Mouse (Mus musculus): ENCODE data around the gene Phldb2. TPM values are rescaled to one million over a fixed set of nuclear protein-coding genes. Genes with fewer than 3 reads are reported as not detected.

The Phldb2 gene
- polyA plus RNA-seq, 1 experiment from 2014 or later: 6.5 TPM

DNA sequence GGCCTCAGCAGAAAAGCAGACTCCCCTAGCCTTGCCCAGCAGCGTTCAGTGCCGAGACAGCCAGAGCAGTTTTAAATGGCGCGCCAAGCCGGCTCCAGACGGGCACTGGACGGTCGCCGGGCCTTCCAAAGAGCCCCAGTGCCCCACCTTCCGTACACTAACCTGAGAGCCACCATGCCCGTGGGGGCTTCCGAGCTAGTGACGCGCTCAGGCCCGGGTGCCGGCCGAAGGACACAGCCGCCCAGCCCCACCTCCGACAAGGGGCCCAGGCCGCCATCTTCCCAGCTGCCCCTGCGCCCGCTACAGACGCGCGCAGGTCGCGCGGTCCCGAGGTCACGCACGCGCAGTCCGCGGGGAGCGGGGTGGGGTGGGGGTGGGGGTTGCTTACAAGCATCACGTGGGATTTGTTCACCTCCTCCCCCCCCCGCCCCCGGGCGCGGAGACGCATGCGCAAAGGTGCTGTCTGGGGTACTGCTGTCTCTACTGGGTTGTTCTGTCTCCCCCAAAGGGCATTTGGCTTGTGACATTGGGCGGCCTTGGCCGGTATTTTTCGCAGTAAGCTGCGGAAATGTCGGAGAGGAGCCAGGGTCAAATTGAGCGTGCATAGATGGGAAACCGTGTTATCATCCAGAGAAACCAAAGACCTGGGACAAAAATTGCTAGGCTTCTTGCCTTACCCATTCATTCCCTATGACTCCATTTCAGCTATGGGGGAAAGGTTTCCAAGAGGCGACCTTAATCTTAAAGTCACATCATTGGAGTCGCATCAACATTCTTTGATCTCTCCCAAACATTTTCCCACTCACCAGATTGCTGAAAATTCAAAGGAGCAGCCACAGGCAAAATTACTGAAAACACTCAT lies 210.6 kb downstream of the Phldb2 start, which contains the start of gene Abhd10:
Gene Abhd10 (minus strand): TSS at position 341 of the 862 bp plus-strand sequence.
- peak within 1 kb of the TSS; percentile 77 for H3K4me3 ChIP-seq (ENCODE audit: low read depth, low read length)
- H3K9me3 ChIP-seq (replicated peaks; ENCODE audit: control insufficient read depth, low read length): no peaks in the 10 kb centered on the region
- peak; percentile 96 for DNase-seq (ENCODE audit: low spot score)
- peak within 1 kb of the TSS; percentile 60 for H3K4me2 ChIP-seq (ENCODE audit: low read length)
- peak within 1 kb of the TSS; percentile 89 for H3K27ac ChIP-seq (ENCODE audit: low read depth, low read length)
- peaks cover 13% of the 10 kb centered on the region for H3K4me1 ChIP-seq (ENCODE audit: control insufficient read depth, insufficient read depth, low read length)
- no peaks in the 10 kb centered on the region for H3K36me3 ChIP-seq (ENCODE audit: control insufficient read depth, insufficient read depth, low read length)
- H3K27me3 ChIP-seq (replicated peaks; ENCODE audit: control insufficient read depth, insufficient read depth, low read length): no peaks in the 10 kb centered on the region
- WGBS: under 1% methylated on average over 51 of the region's 51 CpGs
- H3K9ac ChIP-seq (ENCODE audit: low read length): peak within 1 kb of the TSS; percentile 95
- peak; percentile 97 for ATAC-seq

DNA sequence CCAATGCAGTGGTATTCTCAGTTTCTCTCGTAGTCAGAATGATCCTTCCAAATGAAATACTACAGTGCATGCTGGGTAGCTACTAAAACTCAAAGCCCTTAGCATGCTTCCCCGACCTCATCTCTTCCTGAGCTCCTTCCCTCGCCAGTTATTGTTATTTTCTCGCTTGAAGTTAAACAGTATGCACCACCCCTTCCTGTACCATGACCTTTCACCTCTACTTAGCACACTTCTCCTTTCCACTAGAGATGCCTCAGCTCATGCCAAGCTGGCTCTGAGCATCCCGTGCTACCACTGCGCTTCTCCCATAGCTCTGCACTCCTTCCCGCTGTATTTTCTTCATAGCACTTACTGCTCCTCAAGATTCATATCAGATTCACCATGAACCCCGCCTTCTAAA lies 215.5 kb downstream of the Phldb2 start:
- Histone ChIP-seq H3K36me3 (ENCODE audit: control insufficient read depth, insufficient read depth, low read length) (peaks cover 35% of the 10 kb centered on the region), H3K4me1 (ENCODE audit: control insufficient read depth, insufficient read depth, low read length) (peaks cover 8% of the 10 kb centered on the region), H3K9me3 (replicated peaks; ENCODE audit: control insufficient read depth, low read length) (no peaks in the 10 kb centered on the region), H3K27ac (ENCODE audit: low read depth, low read length) (no peak overlapping the region), H3K4me3 (ENCODE audit: low read depth, low read length) (no peak overlapping the region), H3K9ac (ENCODE audit: low read length) (no peak overlapping the region), H3K4me2 (ENCODE audit: low read length) (no peak overlapping the region), H3K27me3 (replicated peaks; ENCODE audit: control insufficient read depth, insufficient read depth, low read length) (no peaks in the 10 kb centered on the region)
- no peak for DNase-seq (ENCODE audit: low spot score)
- no peak for ATAC-seq
- WGBS: 93% methylated on average over 8 of the region's 8 CpGs

DNA sequence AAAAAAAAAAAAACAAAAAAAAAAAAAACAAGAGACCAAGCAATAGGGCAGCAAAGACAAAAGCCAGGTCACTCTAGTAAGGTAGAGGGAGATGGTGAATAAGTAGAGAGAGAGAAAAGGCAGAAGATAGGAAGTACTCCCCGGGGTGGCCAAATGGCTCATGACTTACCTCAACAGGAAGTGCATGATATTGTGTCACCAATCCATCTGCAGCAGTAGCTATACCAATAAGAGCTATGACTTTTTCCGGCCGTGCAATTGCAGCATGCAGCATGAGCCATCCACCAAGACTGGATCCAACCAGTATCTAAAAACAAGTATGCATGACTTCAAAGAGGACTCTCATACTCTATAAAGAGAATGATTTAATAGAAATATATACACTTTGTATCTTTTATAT lies 216.7 kb downstream of the Phldb2 start:
- H3K4me3 ChIP-seq (ENCODE audit: low read depth, low read length): no peak overlapping the region
- H3K36me3 ChIP-seq (ENCODE audit: control insufficient read depth, insufficient read depth, low read length): peaks cover 46% of the 10 kb centered on the region
- H3K27me3 ChIP-seq (replicated peaks; ENCODE audit: control insufficient read depth, insufficient read depth, low read length): no peaks in the 10 kb centered on the region
- no peak overlapping the region for H3K4me2 ChIP-seq (ENCODE audit: low read length)
- H3K9me3 ChIP-seq (replicated peaks; ENCODE audit: control insufficient read depth, low read length): no peaks in the 10 kb centered on the region
- H3K9ac ChIP-seq (ENCODE audit: low read length): no peak overlapping the region
- ATAC-seq (no peak), DNase-seq (ENCODE audit: low spot score) (no peak)
- H3K27ac ChIP-seq (ENCODE audit: low read depth, low read length): no peak overlapping the region
- WGBS: 91% methylated on average over 3 of the region's 3 CpGs
- H3K4me1 ChIP-seq (ENCODE audit: control insufficient read depth, insufficient read depth, low read length): peaks cover 8% of the 10 kb centered on the region

DNA sequence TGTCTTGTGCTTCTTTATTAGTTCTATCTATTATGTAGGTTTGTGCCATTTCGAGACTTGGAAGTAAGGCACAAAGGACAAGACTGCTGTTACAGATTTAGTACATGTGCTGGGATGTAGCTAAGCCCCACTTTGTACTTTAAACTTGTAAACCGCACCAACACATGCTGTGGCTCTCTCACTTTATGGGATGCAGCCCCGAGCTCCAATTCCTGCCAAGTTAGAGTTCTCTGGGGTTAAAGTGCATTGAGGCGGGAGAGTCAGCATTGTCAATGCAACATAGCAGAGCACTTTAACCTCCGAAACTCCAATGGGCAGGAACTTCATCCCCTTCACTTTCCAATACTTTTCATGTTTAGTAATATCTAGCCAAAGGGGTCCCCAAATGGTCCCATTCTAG lies 224.2 kb downstream of the Phldb2 start:
- no peak overlapping the region for H3K27ac ChIP-seq (ENCODE audit: low read depth, low read length)
- H3K4me2 ChIP-seq (ENCODE audit: low read length): no peak overlapping the region
- no peak overlapping the region for H3K4me3 ChIP-seq (ENCODE audit: low read depth, low read length)
- WGBS: 92% methylated on average over 5 of the region's 5 CpGs
- peaks cover 46% of the 10 kb centered on the region for H3K36me3 ChIP-seq (ENCODE audit: control insufficient read depth, insufficient read depth, low read length)
- H3K9ac ChIP-seq (ENCODE audit: low read length): no peak overlapping the region
- no peaks in the 10 kb centered on the region for H3K27me3 ChIP-seq (replicated peaks; ENCODE audit: control insufficient read depth, insufficient read depth, low read length)
- peaks cover 3% of the 10 kb centered on the region; the same call in 1 of the 2 replicates for H3K4me1 ChIP-seq (ENCODE audit: control insufficient read depth, insufficient read depth, low read length)
- no peaks in the 10 kb centered on the region for H3K9me3 ChIP-seq (replicated peaks; ENCODE audit: control insufficient read depth, low read length)
- DNase-seq (ENCODE audit: low spot score): no peak
- ATAC-seq: no peak

DNA sequence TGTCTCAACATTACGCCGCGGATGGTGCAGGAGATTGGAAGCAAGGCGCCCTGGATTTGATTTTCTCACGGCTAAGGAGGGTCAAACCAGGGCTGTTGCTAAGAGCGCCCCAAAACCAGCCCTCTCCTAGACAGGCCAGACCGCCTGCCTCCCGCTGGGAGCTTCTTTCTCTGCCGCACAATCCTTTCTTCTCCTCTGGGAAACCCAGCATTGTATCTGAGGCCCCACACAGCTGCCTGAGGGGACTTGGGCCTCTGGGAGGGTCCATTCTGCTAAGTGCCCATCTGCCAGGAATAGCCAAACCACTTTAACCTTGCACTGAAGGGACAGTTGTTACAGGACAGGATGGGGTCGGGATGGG lies 228.7 kb downstream of the Phldb2 start:
- DNase-seq (ENCODE audit: low spot score): peak; percentile 74

DNA sequence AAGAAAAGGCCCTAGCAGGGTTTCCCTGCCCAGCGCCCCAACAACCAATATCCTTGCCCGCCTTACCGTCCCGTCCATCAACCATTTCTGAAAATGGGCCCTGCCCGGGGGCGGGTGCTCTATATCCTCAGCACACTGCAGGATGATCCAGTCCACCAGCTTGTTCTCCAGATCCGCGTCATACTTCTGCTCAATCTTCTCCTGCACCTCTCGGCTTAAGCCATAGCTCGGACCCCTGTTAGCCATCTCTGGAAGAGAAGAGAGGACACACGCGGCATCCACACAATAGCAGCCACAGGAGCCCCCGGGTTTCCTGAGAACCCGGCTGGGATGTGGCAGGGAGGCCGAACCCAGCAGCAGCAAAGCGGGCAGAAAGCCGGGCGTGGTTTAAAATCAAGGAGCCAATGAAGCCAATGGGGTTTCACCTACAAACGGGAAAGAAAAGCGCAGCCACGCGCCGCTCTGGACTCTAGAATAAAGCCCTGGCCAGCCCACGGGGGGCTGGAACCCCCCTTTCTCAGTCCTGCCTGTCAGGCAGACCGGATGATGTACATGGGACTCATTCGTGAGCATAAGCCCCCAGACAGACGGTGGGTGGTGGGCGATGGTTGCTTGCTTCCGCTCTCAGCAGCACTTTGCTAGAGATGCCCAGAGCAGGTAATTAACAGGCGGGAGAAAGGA lies 229.2 kb downstream of the Phldb2 start, which contains the start of gene Tagln3:
Gene Tagln3 (minus strand): TSS at position 548 of the 681 bp plus-strand sequence.
- under 1% methylated on average over 30 of the region's 30 CpGs for WGBS
- peak; percentile 90 for DNase-seq (ENCODE audit: low spot score)
- ATAC-seq: peak; percentile 88
- peak within 1 kb of the TSS; percentile 82 for H3K9ac ChIP-seq (ENCODE audit: low read length)
- H3K4me2 ChIP-seq (ENCODE audit: low read length): peak within 1 kb of the TSS; percentile 56
- H3K9me3 ChIP-seq (replicated peaks; ENCODE audit: control insufficient read depth, low read length): no peaks in the 10 kb centered on the region
- peak within 1 kb of the TSS; percentile 48 for H3K4me3 ChIP-seq (ENCODE audit: low read depth, low read length)
- peaks cover 30% of the 10 kb centered on the region for H3K36me3 ChIP-seq (ENCODE audit: control insufficient read depth, insufficient read depth, low read length)
- H3K4me1 ChIP-seq (ENCODE audit: control insufficient read depth, insufficient read depth, low read length): peaks cover 22% of the 10 kb centered on the region; the same call in 1 of the 2 replicates
- H3K27me3 ChIP-seq (replicated peaks; ENCODE audit: control insufficient read depth, insufficient read depth, low read length): no peaks in the 10 kb centered on the region
- peak within 1 kb of the TSS; percentile 92 for H3K27ac ChIP-seq (ENCODE audit: low read depth, low read length)

More for the DNA sequence above, 228.7 kb downstream of the Phldb2 start:
- ATAC-seq: peak; percentile 74
- Histone ChIP-seq H3K4me1 (ENCODE audit: control insufficient read depth, insufficient read depth, low read length) (peaks cover 22% of the 10 kb centered on the region; the same call in 1 of the 2 replicates), H3K4me3 (ENCODE audit: low read depth, low read length) (peak overlapping the region; percentile 48), H3K9me3 (replicated peaks; ENCODE audit: control insufficient read depth, low read length) (no peaks in the 10 kb centered on the region), H3K27me3 (replicated peaks; ENCODE audit: control insufficient read depth, insufficient read depth, low read length) (no peaks in the 10 kb centered on the region), H3K36me3 (ENCODE audit: control insufficient read depth, insufficient read depth, low read length) (peaks cover 29% of the 10 kb centered on the region), H3K27ac (ENCODE audit: low read depth, low read length) (peak overlapping the region; percentile 92), H3K4me2 (ENCODE audit: low read length) (peak overlapping the region; percentile 56), H3K9ac (ENCODE audit: low read length) (peak overlapping the region; percentile 82)
- WGBS: 1% methylated on average over 10 of the region's 10 CpGs

DNA sequence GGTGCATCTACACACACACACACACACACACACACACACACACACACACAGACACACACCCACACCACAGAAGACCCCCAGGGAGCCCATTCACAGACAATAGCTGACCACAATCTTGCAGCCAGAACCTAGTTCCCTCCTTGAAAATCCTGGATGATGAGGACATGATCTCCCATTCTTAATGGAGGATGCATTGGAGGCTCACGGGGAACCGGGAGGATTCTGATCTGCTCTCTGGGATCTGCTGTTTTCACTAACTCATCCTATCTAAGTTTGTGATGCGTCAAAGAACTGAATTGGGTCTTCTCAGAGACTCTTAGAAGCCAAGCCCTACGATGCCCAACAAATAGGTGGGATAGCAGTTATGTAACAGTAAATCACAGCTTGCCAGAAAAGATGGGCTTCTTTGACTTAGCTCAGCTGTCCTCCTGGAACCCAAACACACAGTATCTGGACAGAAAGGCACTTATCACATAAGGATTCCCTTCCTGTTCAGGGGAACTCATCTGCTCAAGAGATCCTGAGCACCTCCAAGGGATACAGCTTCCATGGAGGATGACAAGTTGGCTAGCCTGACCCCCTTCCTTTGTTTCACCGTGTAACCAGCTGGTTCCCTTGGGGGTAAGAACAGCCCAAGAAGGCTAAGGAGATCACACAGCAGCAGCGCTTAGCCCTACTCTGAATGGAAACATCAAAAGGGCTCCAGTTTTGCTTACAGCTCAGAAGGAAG lies 230.1 kb downstream of the Phldb2 start:
- peak overlapping the region; percentile 48 for H3K4me3 ChIP-seq (ENCODE audit: low read depth, low read length)
- H3K4me1 ChIP-seq (ENCODE audit: control insufficient read depth, insufficient read depth, low read length): peaks cover 22% of the 10 kb centered on the region; the same call in 1 of the 2 replicates
- no peaks in the 10 kb centered on the region for H3K27me3 ChIP-seq (replicated peaks; ENCODE audit: control insufficient read depth, insufficient read depth, low read length)
- WGBS: 32% methylated on average over 6 of the region's 6 CpGs
- peak overlapping the region; percentile 92 for H3K27ac ChIP-seq (ENCODE audit: low read depth, low read length)
- DNase-seq (ENCODE audit: low spot score): peak; percentile 61
- peak; percentile 45 for ATAC-seq
- H3K9me3 ChIP-seq (replicated peaks; ENCODE audit: control insufficient read depth, low read length): no peaks in the 10 kb centered on the region
- peak overlapping the region; percentile 82 for H3K9ac ChIP-seq (ENCODE audit: low read length)
- peaks cover 33% of the 10 kb centered on the region for H3K36me3 ChIP-seq (ENCODE audit: control insufficient read depth, insufficient read depth, low read length)
- peak overlapping the region; percentile 56 for H3K4me2 ChIP-seq (ENCODE audit: low read length)

DNA sequence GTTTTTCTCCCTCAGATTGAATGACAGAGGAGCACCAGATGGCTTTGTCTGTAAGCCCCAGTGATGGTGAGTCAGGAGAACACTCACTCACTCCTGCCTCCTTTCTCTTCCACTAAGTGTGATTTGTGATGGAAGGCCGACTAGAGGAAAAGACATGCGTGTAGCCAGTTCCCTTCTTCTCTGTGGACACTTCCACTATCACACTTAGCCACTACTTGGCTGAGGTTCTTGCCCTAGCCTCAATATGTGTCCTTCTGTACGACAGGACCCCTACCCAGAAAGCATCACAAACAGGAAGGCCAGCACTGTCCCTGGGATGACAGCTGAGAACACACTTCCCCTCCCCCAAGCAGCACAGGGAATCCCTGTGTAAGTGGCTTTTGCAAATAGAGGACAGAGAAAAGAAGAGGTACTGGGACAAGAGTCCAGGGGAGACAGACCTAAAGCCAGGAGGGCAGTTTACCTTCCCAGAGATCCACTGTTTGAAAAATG lies 230.9 kb downstream of the Phldb2 start:
- Histone ChIP-seq H3K4me2 (ENCODE audit: low read length) (peak overlapping the region; percentile 56), H3K4me3 (ENCODE audit: low read depth, low read length) (peak overlapping the region; percentile 48), H3K9ac (ENCODE audit: low read length) (peak overlapping the region; percentile 82), H3K9me3 (replicated peaks; ENCODE audit: control insufficient read depth, low read length) (no peaks in the 10 kb centered on the region), H3K36me3 (ENCODE audit: control insufficient read depth, insufficient read depth, low read length) (peaks cover 39% of the 10 kb centered on the region), H3K27me3 (replicated peaks; ENCODE audit: control insufficient read depth, insufficient read depth, low read length) (no peaks in the 10 kb centered on the region), H3K4me1 (ENCODE audit: control insufficient read depth, insufficient read depth, low read length) (peaks cover 22% of the 10 kb centered on the region; the same call in 1 of the 2 replicates), H3K27ac (ENCODE audit: low read depth, low read length) (peak overlapping the region; percentile 92)
- DNase-seq (ENCODE audit: low spot score): peak; percentile 37
- 55% methylated on average over 3 of the region's 3 CpGs for WGBS
- no peak for ATAC-seq

Measured in forebrain, embryonic 14.5 days (tissue).